Mouse (Mus musculus) heart, postnatal 10 days (tissue): ENCODE measurements around the gene Gm49027. TPM values are rescaled to one million over a fixed set of nuclear protein-coding genes. Genes with fewer than 3 reads are reported as not detected.

Experiments used
- DNase-seq, 2 experiments: peaks; one replicate each; pipeline ENCODE4 v3.0.0; 2021
- intact Hi-C: fragments of 180-260 bp; cut with DNase I; formaldehyde crosslinking; loops from one replicate; pipeline ENCODE4 v1.15.1; 2025
- microRNA-seq, 2 experiments: library from miRNA; unstranded; fragments of <30 nt; microRNA quantifications; one replicate each; pipeline ENCODE4 v1.2.0; 2022
- total RNA-seq, 2 experiments: library from RNA; stranded (reverse); gene quantifications; 2 replicates each; pipeline ENCODE4 v1.2.3; 2021

Gene Gm49027
- total RNA-seq, 2 experiments from 2014 or later = not detected

DNA sequence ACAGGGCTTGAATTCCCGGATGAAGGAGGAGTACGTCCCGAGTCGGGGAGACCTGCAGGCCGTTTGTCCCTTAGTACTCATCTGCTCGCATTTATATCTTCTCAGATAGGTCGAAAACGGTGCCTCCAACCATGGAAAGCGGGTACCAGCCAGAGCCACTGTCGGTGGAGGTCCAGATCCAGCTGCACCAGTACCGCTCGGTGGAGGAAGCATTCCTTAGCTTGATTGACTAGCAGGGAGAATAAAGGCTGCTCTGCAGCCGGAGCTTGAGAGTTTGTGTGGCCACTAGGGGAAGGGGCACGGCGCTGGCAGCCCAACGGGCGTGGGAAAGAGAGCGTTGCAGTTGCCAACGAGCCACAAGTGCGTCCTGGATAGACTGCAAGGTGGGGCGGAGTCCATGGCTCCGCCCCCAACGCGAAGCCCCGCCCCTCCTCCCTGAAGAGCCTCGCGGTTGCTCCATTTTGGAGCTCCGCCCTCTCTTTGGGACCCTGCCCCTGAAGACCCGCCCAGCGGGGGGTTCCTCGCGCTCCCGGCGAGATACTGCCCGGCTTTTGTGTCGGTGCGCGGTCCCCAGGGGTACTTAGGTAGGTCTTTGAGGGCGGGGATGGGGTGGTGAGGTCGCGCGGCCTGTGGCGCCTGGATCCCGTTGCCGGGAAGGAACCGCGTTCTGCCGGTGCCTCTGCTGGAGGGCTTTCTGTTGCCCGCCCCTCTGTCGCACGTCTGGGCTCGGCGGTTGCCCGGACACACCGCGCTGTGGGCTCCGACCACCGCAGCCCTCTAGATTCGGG, 17.2 kb downstream of the Gm49027 start:
- peak; percentile 81 for DNase-seq
- intact Hi-C loops = no loop called here

DNA sequence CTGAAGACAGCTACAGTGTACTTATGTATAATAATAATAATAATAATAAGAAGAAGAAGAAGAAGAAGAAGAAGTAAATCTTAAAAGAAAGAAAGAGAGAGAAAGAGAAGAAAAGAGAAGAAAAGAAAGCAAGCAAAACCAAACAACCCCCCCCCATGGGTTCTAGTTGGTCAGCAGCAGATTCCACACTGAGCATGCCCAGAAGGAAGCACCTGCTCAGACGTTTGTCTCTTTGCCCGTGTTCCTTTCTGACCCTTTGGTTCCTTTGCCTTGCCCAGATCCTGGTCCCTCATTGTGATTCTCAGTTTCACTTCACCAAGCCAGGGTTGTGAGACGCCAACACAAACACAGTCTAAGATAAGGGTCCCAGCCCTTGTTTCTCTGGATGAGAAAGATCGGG, 23.3 kb downstream of the Gm49027 start:
- DNase-seq = no peak
- intact Hi-C loops = no loop called here

GRCm38 (mm10) chr5:123499717-123500116, 25.6 kb downstream of the Gm49027 start:
- intact Hi-C loops = loop anchor here (1.0 to 10.0 kb wide), 3 partner anchors 55 to 405 kb away; no protein-coding TSS in a partner anchor
- peak; percentile 37 to 63 for DNase-seq

DNA sequence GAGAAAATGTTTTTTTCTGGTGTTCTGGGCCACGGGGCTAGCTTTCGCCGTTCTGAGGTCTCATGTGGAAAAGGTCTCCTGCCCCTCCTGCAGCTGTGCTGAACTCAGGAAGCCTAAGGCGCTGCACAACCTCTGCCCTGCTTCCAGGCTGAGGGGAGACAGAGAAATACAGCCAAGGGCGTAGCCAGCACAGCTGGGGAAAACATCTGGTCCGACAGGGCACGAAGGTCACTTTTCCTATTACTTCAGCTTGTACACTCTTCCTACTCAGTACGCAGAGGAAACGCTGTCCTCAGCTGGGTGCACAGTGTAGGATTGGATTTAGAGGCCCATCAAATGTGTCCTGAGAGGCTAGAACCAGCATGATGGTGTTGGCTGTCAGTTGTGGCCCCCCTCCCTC, 35.4 kb downstream of the Gm49027 start:
- peak; percentile 46 to 63 for DNase-seq
- intact Hi-C loops = loop anchor here (10.0 kb wide), 1 partner anchor 395 kb away; no protein-coding TSS in a partner anchor

DNA sequence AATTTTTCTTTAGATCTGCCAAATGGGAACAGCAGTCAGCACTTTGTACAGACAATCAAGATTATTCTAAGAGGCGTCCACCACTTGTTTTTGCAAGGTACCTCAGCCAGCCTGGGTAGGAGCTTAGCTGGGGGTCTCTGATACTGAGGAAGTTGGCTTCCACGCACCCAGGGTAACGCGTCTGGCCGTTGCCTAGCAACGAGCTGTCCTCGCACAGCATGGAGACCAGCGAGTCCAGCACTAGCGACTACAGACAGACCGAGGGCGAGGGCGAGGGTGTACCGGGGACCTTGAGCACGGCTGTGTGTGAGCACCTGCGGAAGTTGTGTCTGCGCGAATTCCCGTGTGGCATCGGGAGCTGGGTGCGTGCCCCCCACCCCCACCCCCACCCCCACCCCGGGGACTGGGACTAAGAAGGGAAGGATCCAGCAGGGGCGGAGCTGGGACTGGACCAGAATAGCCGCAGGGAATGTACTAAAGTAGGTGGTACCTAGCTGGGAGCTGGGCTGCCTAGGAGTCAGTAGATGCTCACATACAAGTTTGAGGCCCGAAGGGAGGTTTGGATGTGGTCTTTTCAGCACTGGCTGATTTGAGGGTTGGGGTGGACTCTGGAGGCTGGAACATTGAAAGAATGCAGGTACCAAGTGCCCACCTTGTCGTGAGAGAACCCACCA, 36.0 kb downstream of the Gm49027 start, which contains the start of the genes Lrrc43 and Il31:
Gene Lrrc43 (plus strand): TSS at position 194 of the 674 bp plus-strand sequence.
Gene Il31 (minus strand): TSS at position 378 of the 674 bp plus-strand sequence.
- intact Hi-C loops = no loop called here
- DNase-seq = no peak

- intact Hi-C loops = no loop called here
- no peak for DNase-seq
Observed at GRCm38 (mm10) chr5:123487659-123488395, 37.5 kb downstream of the Gm49027 start.

DNA sequence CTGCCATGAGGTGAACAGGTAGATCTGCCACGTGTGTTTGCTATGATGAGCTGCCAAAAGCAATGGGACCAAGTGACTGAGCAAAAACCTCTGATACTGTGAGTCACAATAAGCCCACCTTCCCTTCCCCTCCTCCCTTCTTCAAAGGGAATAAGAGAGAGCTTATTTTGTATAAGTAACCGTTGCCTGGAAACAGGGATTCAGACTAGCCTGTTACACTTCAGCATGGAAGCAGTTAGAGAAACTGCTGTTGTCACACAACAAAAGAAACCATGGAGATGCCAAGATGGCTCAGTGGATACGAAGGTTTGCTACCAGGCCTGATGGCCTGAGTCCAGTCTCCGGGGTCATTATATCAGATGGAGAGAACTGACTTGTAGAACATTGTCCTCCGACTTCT, 51.5 kb downstream of the Gm49027 start:
- no peak for DNase-seq
- intact Hi-C loops = no loop called here

DNA sequence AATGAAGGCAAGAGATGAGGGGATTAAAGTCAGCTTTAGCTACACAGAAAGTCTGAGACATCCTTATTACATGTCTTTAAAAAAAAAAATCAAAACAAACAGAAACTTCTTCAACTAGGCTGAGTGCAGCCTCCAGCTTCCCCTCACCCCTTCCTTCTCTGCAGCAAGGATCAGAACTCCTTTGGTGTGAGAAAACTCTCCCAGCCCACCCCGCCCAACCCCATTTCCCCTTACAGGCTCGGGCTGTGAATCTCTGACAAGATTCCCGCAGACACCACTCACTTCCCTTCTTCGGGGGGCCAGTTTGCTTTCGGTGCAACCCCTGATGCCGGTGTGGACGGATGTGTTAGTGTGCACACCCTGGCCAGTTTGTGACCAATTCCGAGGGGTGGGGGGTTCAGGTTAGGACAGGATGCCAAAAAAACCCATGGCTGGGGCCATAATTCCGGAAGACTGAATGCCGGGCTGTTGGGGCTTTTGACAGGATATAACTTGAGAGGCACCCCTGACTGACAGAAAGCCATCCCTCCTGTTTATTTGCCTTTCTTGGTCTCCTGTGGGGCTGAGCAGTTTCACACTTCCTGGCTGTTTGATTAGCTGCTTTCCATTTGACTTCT, 54.4 kb downstream of the Gm49027 start:
- intact Hi-C loops = no loop called here
- DNase-seq = no peak

DNA sequence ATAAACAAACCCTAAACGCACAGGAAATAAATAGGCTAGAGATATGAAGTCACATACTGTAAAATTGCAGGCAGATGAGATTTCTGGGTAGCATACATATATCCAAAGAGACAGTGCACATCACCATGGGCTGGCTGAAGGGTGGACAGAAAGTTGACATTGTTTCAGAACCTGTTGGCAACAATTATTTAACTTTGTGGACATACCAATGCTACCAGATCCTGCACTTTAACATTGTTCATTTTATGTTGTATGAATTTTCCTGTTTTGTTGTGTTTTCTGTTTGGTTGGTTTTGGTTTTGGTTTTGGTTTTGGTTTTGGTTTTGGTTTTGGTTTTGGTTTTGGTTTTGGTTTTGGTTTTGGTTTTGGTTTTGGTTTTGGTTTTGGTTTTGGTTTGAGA, 60.6 kb downstream of the Gm49027 start:
- intact Hi-C loops = no loop called here

More for the DNA sequence above, 60.6 kb downstream of the Gm49027 start:
- DNase-seq = no peak

Small RNA genes within 50 kb of the gene (microRNA-seq; reads per million reads assigned to microRNA genes)
- 1.7 to 2.6 reads per million in 2 experiments for gene Mir7647

Other genes starting within 250 kb of the Gm49027 start
- gene Bcl7a, start 181.7 kb downstream of the Gm49027 start, total RNA-seq = 10 to 100 TPM; 11.9 to 14.2 TPM
- 10 to 100 TPM; 24.7 to 26.3 TPM for gene Mlxip, start 130.7 kb downstream of the Gm49027 start, total RNA-seq
- gene Lrrc43, start 36.2 kb downstream of the Gm49027 start, total RNA-seq = not detected
- not detected for gene Il31, start 36.0 kb downstream of the Gm49027 start, total RNA-seq
- gene B3gnt4, start 15.0 kb downstream of the Gm49027 start, total RNA-seq = not detected
- gene Diablo, start 1.3 kb downstream of the Gm49027 start, total RNA-seq = 10 to 100 TPM; 54.5 to 59.1 TPM
- 10 to 100 TPM; 34.6 to 34.8 TPM for gene Vps33a, start 47.5 kb upstream of the Gm49027 start, total RNA-seq
- 100 to 1,000 TPM; 135 to 144 TPM for gene Clip1, start 159.1 kb upstream of the Gm49027 start, total RNA-seq
- 10 to 100 TPM; 39.4 to 49.5 TPM for gene Zcchc8, start 195.6 kb upstream of the Gm49027 start, total RNA-seq
- 10 to 100 TPM; 54.1 to 55.8 TPM for gene Rsrc2, start 223.9 kb upstream of the Gm49027 start, total RNA-seq
- gene Kntc1, start 224.2 kb upstream of the Gm49027 start, total RNA-seq = 10 to 100 TPM in 1 of 2 experiments, 1 to 10 TPM in 1; 6.9 to 10.3 TPM